26 mouse cellular contexts compared by ENCODE assay signal in genomic region chr12:9970771-9971170, GRCm38 (mm10).
"Had no signal": no experiment of that assay in that cellular context is flagged by ENCODE, and none has a peak within 500 bp of the region (broad histone marks: within the 10 kb centered on the region; RNA-seq: fewer than 3 reads in every experiment).

No protein-coding gene starts in this region.

- H3K27me3 ChIP-seq: heart, embryonic 13.5 days; heart, embryonic 15.5 days; hindbrain, embryonic 13.5 days; hindbrain, embryonic 15.5 days; kidney, embryonic 15.5 days; limb, embryonic 12.5 days; limb, embryonic 15.5 days; liver, embryonic 12.5 days had no signal

- DNase-seq: gastrocnemius, postnatal 14 days; gastrocnemius, postnatal 36 days; heart, adult 11 months; heart, adult 2 months; heart, postnatal 14 days; heart, postnatal 36 days; kidney, adult 11 months; kidney, adult 2 months; kidney, adult 9 months; kidney, postnatal 14 days; kidney, postnatal 36 days; layer of hippocampus, adult 9-11 months; layer of hippocampus, postnatal 36 days; left cerebral cortex, postnatal 4 days had no signal

- H3K4me2 ChIP-seq: heart, embryonic 11.5 days; heart, embryonic 13.5 days; heart, embryonic 15.5 days; hindbrain, embryonic 13.5 days; hindbrain, embryonic 15.5 days; kidney, embryonic 15.5 days; limb, embryonic 12.5 days; limb, embryonic 15.5 days; liver, embryonic 12.5 days had no signal

- H3K4me1 ChIP-seq: heart, embryonic 13.5 days; heart, embryonic 15.5 days; hindbrain, embryonic 13.5 days; hindbrain, embryonic 15.5 days; kidney, embryonic 15.5 days; limb, embryonic 12.5 days; limb, embryonic 15.5 days; liver, embryonic 12.5 days had no signal

- ATAC-seq: intestine, embryonic 16.5 days; liver, embryonic 12.5 days had no signal

- H3K9me3 ChIP-seq: heart, embryonic 13.5 days; heart, embryonic 15.5 days; hindbrain, embryonic 13.5 days; hindbrain, embryonic 15.5 days; kidney, embryonic 15.5 days; limb, embryonic 12.5 days; limb, embryonic 15.5 days; liver, embryonic 12.5 days had no signal

- H3K9ac ChIP-seq: heart, embryonic 13.5 days; heart, embryonic 15.5 days; hindbrain, embryonic 13.5 days; hindbrain, embryonic 15.5 days; kidney, embryonic 15.5 days; limb, embryonic 12.5 days; limb, embryonic 15.5 days; liver, embryonic 12.5 days; liver, embryonic 14.5 days had no signal

- H3K36me3 ChIP-seq: heart, embryonic 13.5 days; heart, embryonic 15.5 days; hindbrain, embryonic 13.5 days; hindbrain, embryonic 15.5 days; kidney, embryonic 15.5 days; limb, embryonic 12.5 days; limb, embryonic 15.5 days; liver, embryonic 12.5 days had no signal

- H3K27ac ChIP-seq: heart, adult 2 months; heart, embryonic 13.5 days; heart, embryonic 15.5 days; hindbrain, embryonic 13.5 days; hindbrain, embryonic 15.5 days; kidney, embryonic 15.5 days; kidney, postnatal 0 days; limb, embryonic 12.5 days; limb, embryonic 15.5 days; liver, embryonic 12.5 days; liver, embryonic 14.5 days had no signal

- H3K4me3 ChIP-seq: heart, adult 2 months; heart, embryonic 13.5 days; heart, embryonic 15.5 days; hindbrain, embryonic 13.5 days; hindbrain, embryonic 15.5 days; kidney, embryonic 15.5 days; limb, embryonic 12.5 days; limb, embryonic 15.5 days; liver, embryonic 12.5 days had no signal
